Mouse (Mus musculus): Measurements from ENCODE around the gene Nlrc3. TPM values are rescaled to one million over a fixed set of nuclear protein-coding genes. Genes with fewer than 3 reads are reported as not detected.
"Not testable (repeated sequence)": the region's sequence is repeated elsewhere in the genome, so short reads cannot be mapped to it uniquely, and the experiment has no call there.

The Nlrc3 gene
- polyA plus RNA-seq, 1 experiment from 2014 or later: 1.2 TPM

DNA sequence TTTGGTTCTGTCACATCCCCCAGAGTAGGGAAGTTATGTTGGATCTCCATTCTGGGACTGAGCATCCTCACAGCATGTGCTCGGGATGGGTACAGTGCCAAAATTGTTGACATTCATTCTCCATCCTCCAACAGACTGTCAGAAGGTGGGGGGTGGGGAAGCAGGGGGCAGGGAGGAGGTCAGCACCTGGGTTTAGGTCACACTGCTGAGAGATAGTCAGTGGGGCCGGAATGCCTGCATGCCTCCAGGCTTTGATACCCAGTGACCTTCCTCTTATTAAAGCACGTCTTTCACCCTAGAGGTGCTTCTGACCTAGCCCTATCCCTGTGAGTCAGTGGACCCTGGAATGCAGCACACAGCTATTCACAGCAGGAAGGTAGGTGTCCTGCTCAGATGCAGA, 280 bp upstream of the Nlrc3 start:
- Histone ChIP-seq H3K4me3 (no peak overlapping the region), H3K4me2 (replicated peaks) (no peak overlapping the region), H3K9me3 (no peaks in the 10 kb centered on the region), H3K9ac (replicated peaks) (no peak overlapping the region), H3K36me3 (peaks cover 40% of the 10 kb centered on the region), H3K27ac (replicated peaks) (no peak overlapping the region), H3K27me3 (no peaks in the 10 kb centered on the region), H3K4me1 (no peaks in the 10 kb centered on the region)
- no peak for ATAC-seq (ENCODE audit: low FRiP score, low read depth)
- 54% methylated on average over 3 of the region's 3 CpGs for WGBS

- ATAC-seq (ENCODE audit: low FRiP score, low read depth): no peak
Measured at GRCm38 (mm10) chr16:3975658-3976057, 774 bp downstream of the Nlrc3 start.

DNA sequence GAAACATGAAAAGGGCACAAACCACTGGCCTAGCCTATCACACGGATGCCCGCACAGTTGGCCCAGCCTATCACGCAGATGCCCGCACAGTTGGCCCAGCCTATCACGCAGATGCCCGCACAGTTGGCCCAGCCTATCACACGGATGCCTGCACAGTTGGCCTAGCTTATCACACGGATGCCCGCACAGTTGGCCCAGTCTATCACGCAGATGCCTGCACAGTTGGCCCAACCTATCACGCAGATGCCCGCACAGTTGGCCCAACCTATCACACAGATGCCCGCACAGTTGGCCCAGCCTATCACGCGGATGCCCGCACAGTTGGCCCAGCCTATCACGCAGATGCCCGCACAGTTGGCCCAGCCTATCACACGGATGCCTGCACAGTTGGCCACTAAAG, 2.0 kb downstream of the Nlrc3 start:
- not testable (repeated sequence) for H3K4me2 ChIP-seq (replicated peaks)

More at GRCm38 (mm10) chr16:3975658-3976057, 774 bp downstream of the Nlrc3 start:
- Histone ChIP-seq H3K36me3 (peaks cover 29% of the 10 kb centered on the region), H3K27ac (replicated peaks) (no peak overlapping the region), H3K4me3 (no peak overlapping the region), H3K9me3 (no peaks in the 10 kb centered on the region), H3K27me3 (no peaks in the 10 kb centered on the region), H3K9ac (replicated peaks) (no peak overlapping the region), H3K4me1 (no peaks in the 10 kb centered on the region), H3K4me2 (replicated peaks) (no peak overlapping the region)
- 91% methylated on average over 7 of the region's 7 CpGs for WGBS

GRCm38 (mm10) chr16:3965534-3965933, 10.9 kb downstream of the Nlrc3 start:
- Histone ChIP-seq H3K4me1 (no peaks in the 10 kb centered on the region), H3K4me2 (replicated peaks) (no peak overlapping the region), H3K9ac (replicated peaks) (no peak overlapping the region), H3K4me3 (no peak overlapping the region), H3K27me3 (no peaks in the 10 kb centered on the region), H3K36me3 (no peaks in the 10 kb centered on the region), H3K27ac (replicated peaks) (no peak overlapping the region), H3K9me3 (no peaks in the 10 kb centered on the region)
- 83% methylated on average over 3 of the region's 3 CpGs for WGBS
- ATAC-seq (ENCODE audit: low FRiP score, low read depth): no peak

More for the DNA sequence above, 2.0 kb downstream of the Nlrc3 start:
- not testable (repeated sequence) for H3K4me3 ChIP-seq; H3K9me3 ChIP-seq; H3K4me1 ChIP-seq; H3K9ac ChIP-seq (replicated peaks); H3K27ac ChIP-seq (replicated peaks); H3K27me3 ChIP-seq; ATAC-seq (ENCODE audit: low FRiP score, low read depth)
- peaks cover 17% of the 10 kb centered on the region for H3K36me3 ChIP-seq
- 93% methylated on average over 19 of the region's 19 CpGs for WGBS

DNA sequence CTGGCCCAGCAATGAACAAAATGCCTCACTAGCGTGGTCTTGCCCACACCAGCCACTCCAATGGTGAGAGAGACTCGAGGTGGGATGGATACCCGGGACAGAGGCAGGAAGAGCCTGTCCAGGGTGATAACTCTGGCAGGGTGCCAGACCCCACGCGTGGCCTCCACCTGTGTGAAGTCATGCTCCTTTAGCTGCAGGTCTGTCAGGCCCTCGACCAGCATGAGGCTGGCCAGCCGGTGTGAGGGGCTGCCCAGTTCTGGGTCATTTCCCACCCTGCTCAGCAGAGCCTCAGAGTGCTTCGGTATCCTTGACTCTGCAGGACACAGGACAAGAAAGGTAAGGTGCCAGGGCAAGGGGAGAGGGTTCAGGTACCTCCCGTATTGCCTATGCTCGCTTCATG, 11.4 kb downstream of the Nlrc3 start:
- Histone ChIP-seq H3K27me3 (no peaks in the 10 kb centered on the region), H3K9ac (replicated peaks) (no peak overlapping the region), H3K9me3 (no peaks in the 10 kb centered on the region), H3K4me2 (replicated peaks) (no peak overlapping the region), H3K36me3 (no peaks in the 10 kb centered on the region), H3K4me3 (no peak overlapping the region), H3K27ac (replicated peaks) (no peak overlapping the region), H3K4me1 (no peaks in the 10 kb centered on the region)
- no peak for ATAC-seq (ENCODE audit: low FRiP score, low read depth)
- WGBS: 88% methylated on average over 10 of the region's 10 CpGs

DNA sequence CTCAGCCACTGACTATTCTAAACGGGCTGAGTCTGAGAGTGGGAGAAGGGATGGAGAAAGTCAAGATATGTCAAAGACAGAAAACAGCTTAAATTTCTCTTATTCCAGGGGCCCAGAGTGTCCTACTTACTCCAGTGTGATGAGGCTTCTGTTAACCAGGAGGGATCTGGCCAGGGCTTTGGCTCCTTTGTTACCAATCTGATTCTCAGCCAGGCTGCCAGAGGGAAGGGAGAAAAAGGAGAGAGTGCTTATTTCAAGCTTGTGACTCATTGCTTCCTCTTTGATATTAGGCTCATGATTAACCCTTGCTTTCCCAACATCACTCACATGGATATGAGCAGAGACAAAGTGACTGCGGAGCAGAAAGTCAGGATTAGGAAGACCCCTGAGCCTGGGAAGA, 17.2 kb downstream of the Nlrc3 start:
- 77% methylated on average over 2 of the region's 2 CpGs for WGBS
- no peak overlapping the region for H3K9ac ChIP-seq (replicated peaks)
- no peak overlapping the region for H3K4me2 ChIP-seq (replicated peaks)
- no peak overlapping the region for H3K27ac ChIP-seq (replicated peaks)
- H3K4me3 ChIP-seq: no peak overlapping the region
- no peaks in the 10 kb centered on the region for H3K27me3 ChIP-seq
- H3K36me3 ChIP-seq: no peaks in the 10 kb centered on the region
- H3K9me3 ChIP-seq: no peaks in the 10 kb centered on the region
- no peak for ATAC-seq (ENCODE audit: low FRiP score, low read depth)
- no peaks in the 10 kb centered on the region for H3K4me1 ChIP-seq

- Histone ChIP-seq H3K27me3 (no peaks in the 10 kb centered on the region), H3K4me3 (no peak overlapping the region), H3K27ac (replicated peaks) (no peak overlapping the region), H3K9ac (replicated peaks) (no peak overlapping the region), H3K9me3 (no peaks in the 10 kb centered on the region), H3K36me3 (no peaks in the 10 kb centered on the region), H3K4me1 (no peaks in the 10 kb centered on the region), H3K4me2 (replicated peaks) (no peak overlapping the region)
- WGBS: 86% methylated on average over 6 of the region's 6 CpGs
- ATAC-seq (ENCODE audit: low FRiP score, low read depth): no peak
Measured at GRCm38 (mm10) chr16:3956369-3956768, 20.1 kb downstream of the Nlrc3 start.

GRCm38 (mm10) chr16:3951141-3951540, 25.3 kb downstream of the Nlrc3 start:
- WGBS: 94% methylated on average over 1 of the region's 1 CpGs
- no peaks in the 10 kb centered on the region for H3K4me1 ChIP-seq
- no peak for ATAC-seq (ENCODE audit: low FRiP score, low read depth)

GRCm38 (mm10) chr16:3934701-3935100, 41.7 kb downstream of the Nlrc3 start:
- Histone ChIP-seq H3K4me2 (replicated peaks) (no peak overlapping the region), H3K4me1 (no peaks in the 10 kb centered on the region), H3K9me3 (no peaks in the 10 kb centered on the region), H3K36me3 (peaks cover 62% of the 10 kb centered on the region), H3K9ac (replicated peaks) (no peak overlapping the region), H3K27ac (replicated peaks) (no peak overlapping the region), H3K27me3 (no peaks in the 10 kb centered on the region), H3K4me3 (no peak overlapping the region)
- ATAC-seq (ENCODE audit: low FRiP score, low read depth): no peak
- WGBS: 87% methylated on average over 4 of the region's 4 CpGs

More at GRCm38 (mm10) chr16:3951141-3951540, 25.3 kb downstream of the Nlrc3 start:
- Histone ChIP-seq H3K36me3 (no peaks in the 10 kb centered on the region), H3K4me3 (no peak overlapping the region), H3K4me2 (replicated peaks) (no peak overlapping the region), H3K9me3 (no peaks in the 10 kb centered on the region), H3K27ac (replicated peaks) (no peak overlapping the region), H3K27me3 (no peaks in the 10 kb centered on the region), H3K9ac (replicated peaks) (no peak overlapping the region)

DNA sequence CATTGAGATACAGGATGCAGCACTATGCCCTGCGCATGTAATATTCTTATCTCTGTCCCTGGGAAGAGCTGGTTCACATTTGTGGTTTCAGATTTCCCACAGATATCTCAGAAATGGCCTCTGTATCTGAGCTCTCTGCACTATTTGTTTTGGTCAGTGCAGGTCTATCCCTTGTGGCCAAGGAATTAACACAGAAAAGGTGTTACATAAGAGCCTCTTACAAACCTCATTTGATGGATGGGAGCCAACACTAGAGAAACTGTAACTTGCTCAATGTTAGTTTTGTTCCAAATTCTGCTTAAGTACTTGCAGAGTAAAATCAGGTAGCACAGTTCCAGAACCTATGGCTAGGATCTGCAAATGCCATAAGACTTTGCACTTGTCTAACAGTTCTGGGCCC, 42.3 kb downstream of the Nlrc3 start:
- Histone ChIP-seq H3K9me3 (no peaks in the 10 kb centered on the region), H3K9ac (replicated peaks) (no peak overlapping the region), H3K27me3 (no peaks in the 10 kb centered on the region), H3K27ac (replicated peaks) (no peak overlapping the region), H3K4me3 (no peak overlapping the region), H3K36me3 (peaks cover 66% of the 10 kb centered on the region), H3K4me1 (no peaks in the 10 kb centered on the region), H3K4me2 (replicated peaks) (no peak overlapping the region)
- ATAC-seq (ENCODE audit: low FRiP score, low read depth): no peak
- WGBS: 91% methylated on average over 1 of the region's 1 CpGs

DNA sequence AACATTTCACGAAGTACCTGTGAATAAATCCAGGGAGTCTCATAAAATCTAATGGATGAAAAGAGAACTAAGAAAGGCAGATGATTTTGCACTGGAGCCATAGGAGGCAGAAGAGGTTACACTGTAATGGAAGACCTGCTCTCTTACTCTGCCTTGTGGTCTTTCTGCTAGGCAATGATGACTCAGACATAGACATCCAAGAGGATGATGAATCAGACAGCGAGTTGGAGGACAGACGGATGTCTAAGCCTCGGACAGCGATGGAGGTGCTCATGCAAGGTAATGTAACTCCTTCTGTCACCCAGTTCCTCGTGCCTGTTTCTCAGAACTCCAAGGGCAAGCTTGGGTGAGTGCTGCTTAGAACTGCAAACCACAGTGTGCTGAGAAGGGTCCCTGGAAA, 42.9 kb downstream of the Nlrc3 start:
- no peaks in the 10 kb centered on the region for H3K9me3 ChIP-seq
- H3K9ac ChIP-seq (replicated peaks): no peak overlapping the region
- H3K27ac ChIP-seq (replicated peaks): no peak overlapping the region
- H3K36me3 ChIP-seq: peaks cover 65% of the 10 kb centered on the region
- no peak overlapping the region for H3K4me2 ChIP-seq (replicated peaks)
- H3K4me1 ChIP-seq: no peaks in the 10 kb centered on the region
- 92% methylated on average over 6 of the region's 6 CpGs for WGBS
- no peak for ATAC-seq (ENCODE audit: low FRiP score, low read depth)
- no peak overlapping the region for H3K4me3 ChIP-seq
- no peaks in the 10 kb centered on the region for H3K27me3 ChIP-seq

GRCm38 (mm10) chr16:3929151-3929550, 47.3 kb downstream of the Nlrc3 start:
- Histone ChIP-seq H3K9ac (replicated peaks) (no peak overlapping the region), H3K36me3 (peaks cover 55% of the 10 kb centered on the region), H3K4me3 (no peak overlapping the region), H3K27me3 (no peaks in the 10 kb centered on the region), H3K9me3 (no peaks in the 10 kb centered on the region), H3K4me2 (replicated peaks) (no peak overlapping the region), H3K27ac (replicated peaks) (no peak overlapping the region), H3K4me1 (no peaks in the 10 kb centered on the region)
- no peak for ATAC-seq (ENCODE audit: low FRiP score, low read depth)
- WGBS: 81% methylated on average over 7 of the region's 7 CpGs

- ATAC-seq (ENCODE audit: low FRiP score, low read depth): no peak
- no peak overlapping the region for H3K4me3 ChIP-seq
- no peaks in the 10 kb centered on the region for H3K9me3 ChIP-seq
- H3K27ac ChIP-seq (replicated peaks): no peak overlapping the region
- no peak overlapping the region for H3K4me2 ChIP-seq (replicated peaks)
- no peaks in the 10 kb centered on the region for H3K4me1 ChIP-seq
- 81% methylated on average over 1 of the region's 1 CpGs for WGBS
- no peak overlapping the region for H3K9ac ChIP-seq (replicated peaks)
- H3K36me3 ChIP-seq: peaks cover 55% of the 10 kb centered on the region
- H3K27me3 ChIP-seq: no peaks in the 10 kb centered on the region
Measured at GRCm38 (mm10) chr16:3928582-3928981, 47.9 kb downstream of the Nlrc3 start.

Measured in midbrain, embryonic 12.5 days (tissue).